Mouse (Mus musculus) megakaryocyte, embryonic 14.5 days (primary cell): ENCODE data around the gene Tmem136.

ENCODE experiments used
- FLI1 ChIP-seq: IDR thresholded peaks from 2 replicates; pipeline ENCODE4 v1.6.1; 2012; ENCODE audit warnings: low read length, inconsistent platforms, mixed read lengths
- GATA1 ChIP-seq: IDR thresholded peaks from 3 replicates; pipeline ENCODE4 v1.6.1; 2012; ENCODE audit warnings: mixed read lengths, low read length, inconsistent platforms, borderline replicate concordance

- no peak for TF ChIP-seq GATA1
- no peak for TF ChIP-seq FLI1
Observed at GRCm38 (mm10) chr9:43106426-43107186, 9.8 kb downstream of the Tmem136 start.
